Mouse (Mus musculus): ENCODE results near the gene Dguok.

DNA sequence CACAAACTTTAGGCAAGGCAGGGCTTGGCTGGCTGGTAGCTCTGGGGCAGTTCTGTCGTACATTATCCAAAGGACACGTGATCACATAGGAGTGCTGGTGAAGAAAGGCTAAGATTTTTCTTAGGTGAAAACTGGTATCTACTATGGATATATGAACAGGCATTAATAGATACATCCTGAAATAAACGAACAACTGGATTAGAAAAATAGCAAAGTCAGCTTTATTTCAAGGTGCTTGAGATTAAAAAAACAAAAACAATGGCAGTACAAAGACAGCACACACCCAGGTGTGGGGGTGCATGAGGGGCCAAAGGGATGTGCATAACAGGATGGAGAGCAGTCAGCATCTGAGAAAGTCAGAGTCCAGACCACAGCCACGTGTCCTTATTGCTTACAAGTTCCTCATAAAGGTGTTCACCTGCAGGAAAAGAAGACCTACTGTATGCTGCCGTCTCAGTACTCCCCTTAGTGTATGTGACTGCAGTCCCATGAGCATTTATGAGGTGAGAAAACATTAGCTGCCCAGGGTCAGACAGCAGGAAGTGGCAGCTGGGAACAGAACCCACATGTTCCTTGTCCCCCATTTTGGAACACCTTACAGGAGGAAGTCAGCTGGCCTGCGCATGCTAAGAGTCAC is 26.6 kb downstream of the Dguok start:
- no peak for TF ChIP-seq MAX (IDR thresholded peaks at IDR 0.05)
- TF ChIP-seq CTCF (IDR thresholded peaks at IDR 0.05; ENCODE audit: control insufficient read depth, insufficient read depth, insufficient read length) = no peak
- TF ChIP-seq USF1 (IDR thresholded peaks at IDR 0.05; ENCODE audit: low read depth) = no peak
- TF ChIP-seq MYOG (IDR thresholded peaks at IDR 0.05; ENCODE audit: control insufficient read depth, extremely low read depth, insufficient read length) = no peak
